Comparison of ENCODE assay signal across 18 mouse cellular contexts in the genomic region with DNA sequence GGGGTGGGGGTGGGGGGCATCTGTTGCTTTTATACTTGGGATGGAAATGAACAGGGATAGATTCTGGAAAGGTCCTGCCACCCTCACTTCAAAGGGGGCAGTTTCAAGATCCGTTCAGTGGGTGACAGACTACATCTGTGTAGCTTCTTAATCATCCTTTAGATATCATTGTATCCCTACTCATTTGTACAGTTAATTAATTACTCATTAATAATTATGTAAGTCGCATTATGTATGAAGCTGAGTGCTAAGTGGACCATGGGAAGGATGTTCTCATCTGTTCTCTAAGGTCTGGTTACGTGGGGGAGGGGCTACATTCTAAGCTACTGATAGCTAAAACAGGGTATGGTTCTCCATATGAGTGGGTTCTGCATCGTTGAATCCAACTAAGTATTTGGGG. TPM values are rescaled to one million over a fixed set of nuclear protein-coding genes. Genes with fewer than 3 reads are reported as not detected.
A peak's percentile ranks its signal among the peaks of the same experiment; 100 is the strongest.
DNase-seq lines count a peak whose midpoint lies in the region; ATAC-seq and TF ChIP-seq lines count a peak whose summit lies in the region.
"Had no signal": no experiment of that assay in that cellular context is flagged by ENCODE, and none has a peak within 500 bp of the region (broad histone marks: within the 10 kb centered on the region; RNA-seq: fewer than 3 reads in every experiment).

No protein-coding gene starts in this region.

- TF ChIP-seq EP300 in ES-Bruce4 (IDR thresholded peaks at IDR 0.05; ENCODE audit: insufficient read depth, low read depth, low read length), result no peak
- no peak for TF ChIP-seq EP300 in liver, postnatal 0 days (IDR thresholded peaks at IDR 0.05; ENCODE audit: low read depth)

- TF ChIP-seq POLR2A in ES-Bruce4 (IDR thresholded peaks at IDR 0.05; ENCODE audit: insufficient read depth, low read length), result no peak

- peak overlapping the region; percentile 90 for H3K27ac ChIP-seq in forebrain, embryonic 10.5 days
- no peak overlapping the region for H3K27ac ChIP-seq in forebrain, embryonic 11.5 days (ENCODE audit: low read depth, low read length)
- H3K27ac ChIP-seq in kidney, embryonic 16.5 days (ENCODE audit: low read length), result no peak overlapping the region
- H3K27ac ChIP-seq in ES-Bruce4 (ENCODE audit: insufficient read depth, low read length), result peak overlapping the region; percentile 33; the same call in 1 of the 2 replicates
- no peak overlapping the region for H3K27ac ChIP-seq in liver, postnatal 0 days (ENCODE audit: low read depth)
- H3K27ac ChIP-seq in hindbrain, embryonic 16.5 days (ENCODE audit: low read depth, low read length), result no peak overlapping the region
- H3K27ac ChIP-seq: intestine, embryonic 15.5 days had no signal

- no peaks in the 10 kb centered on the region for H3K9me3 ChIP-seq in forebrain, embryonic 10.5 days
- no peaks in the 10 kb centered on the region for H3K9me3 ChIP-seq in forebrain, embryonic 11.5 days (ENCODE audit: control insufficient read depth, low read length)
- no peaks in the 10 kb centered on the region for H3K9me3 ChIP-seq in kidney, embryonic 16.5 days (ENCODE audit: low read length)
- no peaks in the 10 kb centered on the region for H3K9me3 ChIP-seq in ES-Bruce4 (replicated peaks; ENCODE audit: control insufficient read depth, insufficient read depth, low read length, poor library complexity, severe bottlenecking)
- H3K9me3 ChIP-seq in liver, postnatal 0 days (ENCODE audit: low read length), result no peaks in the 10 kb centered on the region
- no peaks in the 10 kb centered on the region for H3K9me3 ChIP-seq in hindbrain, embryonic 16.5 days (ENCODE audit: control insufficient read depth, low read length)
- H3K9me3 ChIP-seq: heart, embryonic 13.5 days; hindbrain, embryonic 12.5 days; intestine, embryonic 15.5 days had no signal

- no peak overlapping the region for H3K9ac ChIP-seq in forebrain, embryonic 11.5 days (ENCODE audit: low read length)
- 0 out of 2 replicates have a peak overlapping the region, but pooled peaks have one; percentile 55 for H3K9ac ChIP-seq in kidney, embryonic 16.5 days (replicated peaks; ENCODE audit: low read length)
- H3K9ac ChIP-seq in ES-Bruce4 (ENCODE audit: low read depth, poor library complexity, severe bottlenecking), result peak overlapping the region; percentile 58; the same call in 1 of the 2 replicates
- H3K9ac ChIP-seq in liver, postnatal 0 days (replicated peaks), result no peak overlapping the region
- no peak overlapping the region for H3K9ac ChIP-seq in hindbrain, embryonic 16.5 days (ENCODE audit: low read depth, low read length)
- H3K9ac ChIP-seq: forebrain, postnatal 0 days; intestine, embryonic 15.5 days had no signal

- TF ChIP-seq CTCF in ES-Bruce4 (IDR thresholded peaks at IDR 0.05; ENCODE audit: low read depth, low read length), result no peak
- no peak for TF ChIP-seq CTCF in liver, postnatal 0 days (IDR thresholded peaks at IDR 0.05; ENCODE audit: low read depth)

- H3K4me3 ChIP-seq in forebrain, embryonic 10.5 days, result no peak overlapping the region
- no peak overlapping the region for H3K4me3 ChIP-seq in forebrain, embryonic 11.5 days (ENCODE audit: low read depth, low read length)
- H3K4me3 ChIP-seq in kidney, embryonic 16.5 days (ENCODE audit: low read length), result no peak overlapping the region
- H3K4me3 ChIP-seq in ES-Bruce4 (ENCODE audit: low read depth, low read length), result no peak overlapping the region
- no peak overlapping the region for H3K4me3 ChIP-seq in liver, postnatal 0 days (ENCODE audit: low read depth, low read length)
- H3K4me3 ChIP-seq in hindbrain, embryonic 16.5 days (ENCODE audit: low read length), result no peak overlapping the region

- ATAC-seq in forebrain, embryonic 11.5 days (replicated peaks; ENCODE audit: low FRiP score), result no peak
- ATAC-seq in kidney, embryonic 16.5 days (ENCODE audit: low FRiP score, low TSS enrichment), result no peak
- ATAC-seq in liver, postnatal 0 days, result no peak
- ATAC-seq in hindbrain, embryonic 16.5 days, result no peak
- ATAC-seq: forebrain, postnatal 0 days had no signal

- no peaks in the 10 kb centered on the region for H3K27me3 ChIP-seq in forebrain, embryonic 10.5 days (ENCODE audit: poor library complexity, severe bottlenecking)
- no peaks in the 10 kb centered on the region for H3K27me3 ChIP-seq in forebrain, embryonic 11.5 days (ENCODE audit: control insufficient read depth, insufficient read depth, low read length)
- no peaks in the 10 kb centered on the region for H3K27me3 ChIP-seq in kidney, embryonic 16.5 days (ENCODE audit: insufficient read depth, low read length)
- no peaks in the 10 kb centered on the region for H3K27me3 ChIP-seq in ES-Bruce4 (ENCODE audit: control insufficient read depth, insufficient read depth, low read length, poor library complexity, severe bottlenecking)
- H3K27me3 ChIP-seq in liver, postnatal 0 days (ENCODE audit: insufficient read depth, low read length), result no peaks in the 10 kb centered on the region
- no peaks in the 10 kb centered on the region for H3K27me3 ChIP-seq in hindbrain, embryonic 16.5 days (replicated peaks; ENCODE audit: control insufficient read depth, insufficient read depth, low read length)
- H3K27me3 ChIP-seq: heart, embryonic 13.5 days; hindbrain, embryonic 12.5 days; intestine, embryonic 15.5 days had no signal

- DNase-seq in forebrain, embryonic 10.5 days (ENCODE audit: extremely low spot score, low spot score), result no peak
- no peak for DNase-seq in forebrain, embryonic 11.5 days (ENCODE audit: low spot score)
- DNase-seq in kidney, postnatal 4 days, result no peak
- DNase-seq in liver, postnatal 0 days, result peak; percentile 7
- DNase-seq: adrenal gland, postnatal 10 days; cerebellum, adult 11 months; forebrain, postnatal 0 days; gastrocnemius, postnatal 14 days; heart, postnatal 36 days; kidney, adult 18-20 months had no signal

- peaks cover 18% of the 10 kb centered on the region for H3K36me3 ChIP-seq in forebrain, embryonic 10.5 days (replicated peaks)
- H3K36me3 ChIP-seq in forebrain, embryonic 11.5 days (ENCODE audit: control insufficient read depth, insufficient read depth, low read length), result no peaks in the 10 kb centered on the region
- H3K36me3 ChIP-seq in kidney, embryonic 16.5 days (ENCODE audit: insufficient read depth, low read length), result peaks cover 10% of the 10 kb centered on the region; the same call in 1 of the 2 replicates
- no peaks in the 10 kb centered on the region for H3K36me3 ChIP-seq in ES-Bruce4 (ENCODE audit: control insufficient read depth, insufficient read depth, low read length, poor library complexity, severe bottlenecking)
- 0 out of 2 replicates have a peak, but pooled peaks cover 4% of the 10 kb centered on the region for H3K36me3 ChIP-seq in liver, postnatal 0 days (replicated peaks; ENCODE audit: insufficient read depth, low read length)
- H3K36me3 ChIP-seq in hindbrain, embryonic 16.5 days (ENCODE audit: control insufficient read depth, insufficient read depth, low read length), result peaks cover 10% of the 10 kb centered on the region

- peaks cover 17% of the 10 kb centered on the region for H3K4me1 ChIP-seq in forebrain, embryonic 10.5 days
- no peaks in the 10 kb centered on the region; the same call in 1 of the 2 replicates for H3K4me1 ChIP-seq in forebrain, embryonic 11.5 days (replicated peaks; ENCODE audit: control insufficient read depth, insufficient read depth, low read length)
- H3K4me1 ChIP-seq in kidney, embryonic 16.5 days (ENCODE audit: insufficient read depth, low read length), result peaks cover 12% of the 10 kb centered on the region
- H3K4me1 ChIP-seq in ES-Bruce4 (ENCODE audit: control insufficient read depth, insufficient read depth, low read length), result peaks cover 2% of the 10 kb centered on the region
- H3K4me1 ChIP-seq in liver, postnatal 0 days (ENCODE audit: insufficient read depth), result peaks cover 12% of the 10 kb centered on the region; the same call in 1 of the 2 replicates
- H3K4me1 ChIP-seq in hindbrain, embryonic 16.5 days (ENCODE audit: control insufficient read depth, insufficient read depth, low read depth, low read length), result peaks cover 6% of the 10 kb centered on the region

- H3K4me2 ChIP-seq in forebrain, embryonic 11.5 days (ENCODE audit: low read depth, low read length, severe bottlenecking), result no peak overlapping the region
- no peak overlapping the region for H3K4me2 ChIP-seq in kidney, embryonic 16.5 days (replicated peaks; ENCODE audit: low read depth, low read length)
- H3K4me2 ChIP-seq in liver, postnatal 0 days (ENCODE audit: low read depth, low read length), result no peak overlapping the region
- H3K4me2 ChIP-seq in hindbrain, embryonic 16.5 days (ENCODE audit: low read length), result no peak overlapping the region

- 88% methylated on average over 4 of the region's 4 CpGs for WGBS in forebrain, embryonic 10.5 days
- WGBS in forebrain, embryonic 11.5 days, result 89% methylated on average over 4 of the region's 4 CpGs
- 78% methylated on average over 4 of the region's 4 CpGs for WGBS in kidney, embryonic 16.5 days
- WGBS in liver, postnatal 0 days (ENCODE audit: insufficient replicate concordance), result 79% methylated on average over 4 of the region's 4 CpGs
- WGBS in hindbrain, embryonic 16.5 days, result 94% methylated on average over 4 of the region's 4 CpGs

RNA-seq across cellular contexts. Expression of gene Dnpep, which starts 0.9 kb away (rescaled TPM):
- 124 and 126 TPM in 2 replicates for polyA plus RNA-seq in forebrain, embryonic 10.5 days (2016; fragmentation: Nextera tagmentation; extraction: Ambion mirVana)
- 125 and 129 TPM in 2 replicates for polyA plus RNA-seq in forebrain, embryonic 11.5 days (2014; fragmentation: Nextera tagmentation; extraction: Ambion mirVana)
- polyA plus RNA-seq in kidney, embryonic 16.5 days (2015; fragmentation: Nextera tagmentation; extraction: Ambion mirVana), result 168 and 184 TPM in 2 replicates
- polyA plus RNA-seq in ES-Bruce4 (2011; ENCODE audit: insufficient read depth, insufficient read length, low read depth, missing spikeins), result 104 and 105 TPM in 2 replicates
- polyA plus RNA-seq in liver, postnatal 0 days (2015; fragmentation: Nextera tagmentation; extraction: Ambion mirVana), result 50.5 and 52.8 TPM in 2 replicates
- 149 and 150 TPM in 2 replicates for polyA plus RNA-seq in hindbrain, embryonic 16.5 days (2015; fragmentation: Nextera tagmentation; extraction: Ambion mirVana)

RNA-seq across cellular contexts. Expression of gene Resp18, which starts 40.5 kb away (rescaled TPM):
- polyA plus RNA-seq in forebrain, embryonic 10.5 days (2016; fragmentation: Nextera tagmentation; extraction: Ambion mirVana), result 2.6 and 3.4 TPM in 2 replicates
- polyA plus RNA-seq in forebrain, embryonic 11.5 days (2014; fragmentation: Nextera tagmentation; extraction: Ambion mirVana), result 14.9 and 15.8 TPM in 2 replicates
- polyA plus RNA-seq in kidney, embryonic 16.5 days (2015; fragmentation: Nextera tagmentation; extraction: Ambion mirVana), result 1.0 and 3.0 TPM in 2 replicates
- polyA plus RNA-seq in ES-Bruce4 (2011; ENCODE audit: insufficient read depth, insufficient read length, low read depth, missing spikeins), result not detected in 2 replicates
- not detected in 2 replicates for polyA plus RNA-seq in liver, postnatal 0 days (2015; fragmentation: Nextera tagmentation; extraction: Ambion mirVana)
- polyA plus RNA-seq in hindbrain, embryonic 16.5 days (2015; fragmentation: Nextera tagmentation; extraction: Ambion mirVana), result 251 and 327 TPM in 2 replicates
- polyA plus RNA-seq: gonadal fat pad, adult 2 months; heart, embryonic 13.5 days; heart, postnatal 0 days had no signal

RNA-seq across cellular contexts. Expression of gene Des, which starts 41.4 kb away (rescaled TPM):
- 2.6 and 4.3 TPM in 2 replicates for polyA plus RNA-seq in forebrain, embryonic 10.5 days (2016; fragmentation: Nextera tagmentation; extraction: Ambion mirVana)
- 0.86 and 1.5 TPM in 2 replicates for polyA plus RNA-seq in forebrain, embryonic 11.5 days (2014; fragmentation: Nextera tagmentation; extraction: Ambion mirVana)
- polyA plus RNA-seq in kidney, embryonic 16.5 days (2015; fragmentation: Nextera tagmentation; extraction: Ambion mirVana), result 41.6 and 53.6 TPM in 2 replicates
- 18.2 and 23.3 TPM in 2 replicates for polyA plus RNA-seq in ES-Bruce4 (2011; ENCODE audit: insufficient read depth, insufficient read length, low read depth, missing spikeins)
- polyA plus RNA-seq in liver, postnatal 0 days (2015; fragmentation: Nextera tagmentation; extraction: Ambion mirVana), result 4.0 and 14.2 TPM in 2 replicates
- 1.7 and 10.9 TPM in 2 replicates for polyA plus RNA-seq in hindbrain, embryonic 16.5 days (2015; fragmentation: Nextera tagmentation; extraction: Ambion mirVana)

RNA-seq across cellular contexts. Expression of gene Ptprn, which starts 54.4 kb away (rescaled TPM):
- polyA plus RNA-seq in forebrain, embryonic 10.5 days (2016; fragmentation: Nextera tagmentation; extraction: Ambion mirVana), result 1.5 and 1.6 TPM in 2 replicates
- 3.7 and 4.3 TPM in 2 replicates for polyA plus RNA-seq in forebrain, embryonic 11.5 days (2014; fragmentation: Nextera tagmentation; extraction: Ambion mirVana)
- polyA plus RNA-seq in kidney, embryonic 16.5 days (2015; fragmentation: Nextera tagmentation; extraction: Ambion mirVana), result 0.54 and 0.87 TPM in 2 replicates
- polyA plus RNA-seq in ES-Bruce4 (2011; ENCODE audit: insufficient read depth, insufficient read length, low read depth, missing spikeins), result 9.1 and 10.1 TPM in 2 replicates
- polyA plus RNA-seq in liver, postnatal 0 days (2015; fragmentation: Nextera tagmentation; extraction: Ambion mirVana), result 0.02 and 0.09 TPM in 2 replicates
- polyA plus RNA-seq in hindbrain, embryonic 16.5 days (2015; fragmentation: Nextera tagmentation; extraction: Ambion mirVana), result 36.9 and 40.6 TPM in 2 replicates

RNA-seq across cellular contexts. Expression of gene Speg, which starts 56.4 kb away (rescaled TPM):
- polyA plus RNA-seq in forebrain, embryonic 10.5 days (2016; fragmentation: Nextera tagmentation; extraction: Ambion mirVana), result 23.2 and 29.3 TPM in 2 replicates
- 14.1 and 16.0 TPM in 2 replicates for polyA plus RNA-seq in forebrain, embryonic 11.5 days (2014; fragmentation: Nextera tagmentation; extraction: Ambion mirVana)
- 61.4 and 61.5 TPM in 2 replicates for polyA plus RNA-seq in kidney, embryonic 16.5 days (2015; fragmentation: Nextera tagmentation; extraction: Ambion mirVana)
- 18.0 and 19.8 TPM in 2 replicates for polyA plus RNA-seq in ES-Bruce4 (2011; ENCODE audit: insufficient read depth, insufficient read length, low read depth, missing spikeins)
- polyA plus RNA-seq in liver, postnatal 0 days (2015; fragmentation: Nextera tagmentation; extraction: Ambion mirVana), result 3.4 and 3.5 TPM in 2 replicates
- polyA plus RNA-seq in hindbrain, embryonic 16.5 days (2015; fragmentation: Nextera tagmentation; extraction: Ambion mirVana), result 20.3 and 20.4 TPM in 2 replicates

Comparison
In these comparisons a context has a peak if more than half of its experiments do, and no peak if none do; other contexts are left out.
1. H3K27ac ChIP-seq: peak in forebrain, embryonic 10.5 days (single experiment) and ES-Bruce4 (single experiment); none in forebrain, embryonic 11.5 days (single experiment), kidney, embryonic 16.5 days (single experiment), liver, postnatal 0 days (single experiment) and hindbrain, embryonic 16.5 days (single experiment).
2. H3K9ac ChIP-seq: peak in kidney, embryonic 16.5 days (single experiment) and ES-Bruce4 (single experiment); none in forebrain, embryonic 11.5 days (single experiment), liver, postnatal 0 days (single experiment) and hindbrain, embryonic 16.5 days (single experiment).
3. RNA of gene Resp18, which starts 40.5 kb away (polyA plus RNA-seq): 251 to 327 TPM in hindbrain, embryonic 16.5 days; 14.9 to 15.8 TPM in forebrain, embryonic 11.5 days, 2.6 to 3.4 TPM in forebrain, embryonic 10.5 days, 1.0 to 3.0 TPM in kidney, embryonic 16.5 days, not detected in ES-Bruce4 and not detected in liver, postnatal 0 days; every median in the first group is over 10 times any median in the second.